Mouse (Mus musculus) splenic B cell, adult 2 months (primary cell): Measurements from ENCODE around the gene Ttc25.
"Not testable (repeated sequence)": the region's sequence is repeated elsewhere in the genome, so short reads cannot be mapped to it uniquely, and the experiment has no call there.

Experiments used
- DNase-seq: peaks from one replicate; pipeline ENCODE4 v3.0.0-alpha.2; 2011; ENCODE audit warnings: low read depth, low spot score
- H3K27me3 ChIP-seq: 2 replicates; pipeline ENCODE4 v1.6.1; 2012; ENCODE audit warnings: mild to moderate bottlenecking, low read length, moderate library complexity, mixed read lengths; ENCODE audit not compliant: control insufficient read depth, poor library complexity, insufficient read depth, severe bottlenecking
- H3K36me3 ChIP-seq: 2 replicates; pipeline ENCODE4 v1.6.1; 2012; ENCODE audit warnings: mild to moderate bottlenecking, low read length, moderate library complexity, mixed read lengths; ENCODE audit not compliant: control insufficient read depth, poor library complexity, insufficient read depth, severe bottlenecking

Gene Ttc25

GRCm38 (mm10) chr11:100524358-100524757, 21.0 kb upstream of the Ttc25 start:
- no peaks in the 10 kb centered on the region for H3K27me3 ChIP-seq
- peaks cover 1% of the 10 kb centered on the region for H3K36me3 ChIP-seq
- DNase-seq: no peak

DNA sequence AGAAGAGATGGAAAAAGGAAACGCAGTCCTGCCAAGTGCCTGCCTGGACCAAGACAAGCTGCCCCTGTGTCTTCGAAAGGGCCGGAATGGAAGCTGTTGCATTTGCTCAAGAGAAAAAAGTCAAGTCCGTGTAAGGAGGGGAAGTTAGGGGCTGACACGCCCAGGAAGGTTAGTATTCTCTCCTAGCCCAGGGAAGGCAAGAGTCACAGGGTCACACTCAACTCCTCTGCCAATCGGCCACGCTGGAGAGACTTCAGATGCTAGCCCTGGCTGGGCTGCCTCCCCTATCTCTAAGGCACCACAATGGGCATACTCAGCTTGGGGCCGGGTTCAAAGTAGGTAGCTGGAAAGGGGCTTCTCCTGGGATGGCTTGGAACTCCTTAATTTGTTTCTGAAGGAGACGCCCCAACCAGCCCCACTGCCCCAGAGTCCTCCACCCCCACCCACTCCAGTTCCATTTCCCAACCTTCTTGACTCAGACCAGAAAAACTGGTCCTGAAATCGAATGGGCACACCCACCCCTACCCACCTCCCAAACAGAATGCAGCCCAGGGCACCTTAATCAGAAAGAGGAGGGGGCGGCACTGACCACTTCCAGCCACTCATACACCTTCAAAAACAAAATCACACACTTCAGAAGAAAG, 20.3 kb upstream of the Ttc25 start:
- Histone ChIP-seq H3K27me3 (no peaks in the 10 kb centered on the region), H3K36me3 (peaks cover 1% of the 10 kb centered on the region)
- DNase-seq: no peak

DNA sequence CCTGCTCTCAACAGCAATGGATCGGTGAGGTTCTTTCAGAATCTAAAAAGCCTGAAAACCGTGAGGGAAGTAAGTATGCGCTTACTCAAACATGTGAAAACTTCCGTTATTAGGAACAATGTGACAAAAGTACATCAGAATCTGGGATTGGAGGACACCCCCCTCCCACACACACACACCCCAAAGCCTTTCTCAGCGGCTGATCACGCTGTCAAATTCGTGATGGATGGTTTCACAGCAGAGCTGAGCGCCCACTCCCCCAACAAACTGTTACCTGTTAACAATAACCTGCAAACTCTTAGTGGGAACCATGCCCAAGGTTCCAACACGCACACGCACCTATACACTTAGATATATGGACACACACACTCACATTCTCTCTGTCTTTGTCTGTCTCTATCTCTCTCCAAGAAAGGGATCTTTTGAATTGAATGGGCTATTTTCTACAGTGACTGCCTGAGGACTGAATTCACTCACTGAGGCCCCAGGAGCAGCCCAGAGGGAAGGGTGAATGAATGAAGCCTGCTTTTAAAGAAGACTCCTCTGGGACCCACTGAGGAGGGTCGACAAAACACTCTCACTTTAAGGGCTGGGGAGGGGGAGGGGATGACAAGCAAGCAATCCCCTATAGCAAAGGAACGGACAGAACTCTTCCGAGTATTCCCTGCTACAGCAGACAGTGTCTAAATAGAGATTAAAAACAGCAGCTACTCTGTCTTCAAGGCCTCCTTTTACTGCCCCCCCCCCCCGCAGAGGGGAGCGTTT, 19.2 kb upstream of the Ttc25 start:
- DNase-seq: no peak
- peaks cover 1% of the 10 kb centered on the region for H3K36me3 ChIP-seq
- no peaks in the 10 kb centered on the region for H3K27me3 ChIP-seq

DNA sequence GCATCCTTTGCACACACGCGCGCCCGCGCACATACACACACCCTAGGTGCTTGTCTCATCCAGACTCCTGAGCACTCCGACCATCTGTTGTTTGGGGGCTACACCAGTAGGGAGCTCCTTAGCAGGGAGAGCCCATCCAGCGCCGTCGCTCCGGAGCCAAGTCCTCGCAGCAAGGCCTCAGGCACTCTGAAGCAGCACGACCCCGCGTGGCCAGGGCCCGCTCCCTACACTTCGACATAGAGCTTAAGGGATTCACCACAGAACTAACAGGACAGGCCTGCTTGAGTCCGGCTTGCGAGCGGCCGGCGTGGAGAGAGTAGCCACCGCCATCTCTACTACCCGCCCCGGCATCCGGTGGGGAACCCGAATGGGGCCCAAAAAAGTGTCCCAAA, 18.3 kb upstream of the Ttc25 start:
- Histone ChIP-seq H3K36me3 (peaks cover under 1% of the 10 kb centered on the region; the same call in 1 of the 2 replicates), H3K27me3 (no peaks in the 10 kb centered on the region)
- DNase-seq: peak; percentile 54

DNA sequence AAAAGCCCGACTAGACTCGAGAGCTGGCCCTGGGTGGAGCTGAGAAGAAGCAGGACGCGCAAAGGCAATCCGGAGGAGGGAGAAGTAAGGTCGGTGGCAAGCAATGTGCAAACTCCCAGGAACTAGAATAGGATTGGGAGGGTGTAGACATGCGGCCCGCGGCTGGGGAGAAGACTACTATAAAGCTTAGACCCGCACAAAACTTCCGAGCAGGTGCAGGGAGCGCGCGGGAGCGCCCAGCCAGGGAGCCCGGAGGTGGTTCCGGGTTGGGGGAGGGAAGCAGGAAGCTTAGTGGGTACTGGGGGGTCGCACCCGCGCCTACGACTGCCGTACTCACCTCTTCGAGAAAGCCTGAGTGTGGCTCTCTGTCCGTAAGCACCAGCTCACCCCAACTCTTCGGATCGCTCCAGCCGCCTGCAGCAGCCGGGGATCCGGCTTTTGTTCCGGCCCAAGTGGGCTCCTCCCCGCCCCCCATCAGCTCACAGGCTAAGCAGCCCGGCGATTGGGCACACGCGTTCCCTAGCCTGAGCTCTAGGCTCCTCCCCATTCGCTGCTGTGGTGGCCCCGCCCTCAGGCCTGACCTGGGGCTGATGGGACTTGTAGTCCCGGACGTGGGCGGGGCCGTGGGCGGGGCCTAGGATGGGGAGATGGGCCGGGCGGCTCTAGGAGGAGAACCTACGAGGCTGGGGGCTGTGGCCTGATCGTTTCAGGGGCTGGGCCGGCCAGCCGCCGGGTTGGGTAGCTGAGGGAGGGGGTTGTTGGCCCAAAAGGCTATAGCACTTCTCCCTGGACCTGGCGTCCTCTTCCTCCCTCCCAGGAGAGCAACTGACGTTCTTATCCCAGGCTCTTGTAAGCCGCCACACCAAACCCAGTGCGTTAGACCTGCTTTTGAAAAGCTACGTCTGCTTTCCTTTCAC, 17.7 kb upstream of the Ttc25 start, which contains the start of gene Acly:
TSS of gene Acly (minus strand) at position 543 of the 917 bp plus-strand sequence.
- DNase-seq: peak; percentile 99
- Histone ChIP-seq H3K27me3 (no peaks in the 10 kb centered on the region), H3K36me3 (no peaks in the 10 kb centered on the region; the same call in 1 of the 2 replicates)

DNA sequence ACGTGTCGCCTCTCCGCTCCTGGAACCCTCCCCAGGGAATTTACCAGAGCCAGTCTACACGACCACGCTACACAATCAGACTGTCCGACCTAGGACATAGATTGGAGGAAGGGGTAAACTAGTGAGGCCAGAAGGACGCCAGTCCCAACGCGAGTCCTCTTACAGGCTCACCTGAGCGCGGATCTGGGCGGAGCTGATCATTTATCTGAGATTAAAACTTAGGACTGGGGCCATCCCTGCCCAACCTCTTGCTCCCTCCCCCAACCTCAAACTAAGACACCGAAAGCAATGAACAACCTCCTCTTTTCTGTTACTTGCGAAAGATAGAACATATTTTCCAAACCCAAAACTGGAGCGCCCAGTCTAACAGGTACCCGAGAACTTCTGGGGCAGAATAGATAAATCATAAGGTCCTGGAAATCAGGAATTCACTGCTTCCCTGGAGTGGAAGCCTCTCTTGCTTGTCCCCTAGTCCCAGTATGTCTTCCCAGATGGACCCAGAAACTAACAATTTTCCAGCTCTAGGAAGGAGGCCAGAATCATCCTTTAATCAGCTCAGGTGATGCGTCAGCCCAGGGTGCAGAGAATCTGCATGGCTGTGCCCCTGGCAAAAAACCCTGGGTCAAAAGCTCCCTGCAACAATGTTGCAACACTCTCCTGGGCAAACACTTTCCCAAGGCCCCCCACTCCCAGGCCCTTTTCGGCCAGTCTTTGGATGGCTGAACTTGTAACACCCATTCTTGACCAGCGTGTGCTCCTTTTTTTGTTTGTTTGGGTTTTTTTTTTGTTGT, 16.8 kb upstream of the Ttc25 start:
- DNase-seq: no peak
- no peaks in the 10 kb centered on the region for H3K27me3 ChIP-seq
- H3K36me3 ChIP-seq: no peaks in the 10 kb centered on the region; the same call in 1 of the 2 replicates

DNA sequence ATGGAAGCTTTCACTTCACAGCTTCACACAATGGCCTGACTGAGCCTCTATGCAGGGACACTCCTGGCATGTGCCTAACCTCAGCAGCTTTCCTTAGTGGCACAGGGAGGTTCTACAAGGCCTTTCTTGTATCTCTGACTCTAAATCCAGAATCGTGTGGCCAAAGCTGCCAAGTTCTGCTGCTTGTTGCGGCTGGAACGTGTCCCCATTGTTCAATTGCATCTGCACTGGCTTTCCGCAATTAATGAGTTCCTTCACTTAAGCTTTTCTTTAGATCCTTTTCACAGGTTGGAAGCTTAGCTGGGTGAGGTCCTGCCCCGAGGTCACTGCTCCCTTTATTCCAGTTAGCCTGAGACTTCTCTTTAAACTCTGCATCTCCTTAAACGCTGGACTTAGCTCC, 11.5 kb upstream of the Ttc25 start:
- no peak for DNase-seq
- no peaks in the 10 kb centered on the region for H3K27me3 ChIP-seq
- no peaks in the 10 kb centered on the region for H3K36me3 ChIP-seq

DNA sequence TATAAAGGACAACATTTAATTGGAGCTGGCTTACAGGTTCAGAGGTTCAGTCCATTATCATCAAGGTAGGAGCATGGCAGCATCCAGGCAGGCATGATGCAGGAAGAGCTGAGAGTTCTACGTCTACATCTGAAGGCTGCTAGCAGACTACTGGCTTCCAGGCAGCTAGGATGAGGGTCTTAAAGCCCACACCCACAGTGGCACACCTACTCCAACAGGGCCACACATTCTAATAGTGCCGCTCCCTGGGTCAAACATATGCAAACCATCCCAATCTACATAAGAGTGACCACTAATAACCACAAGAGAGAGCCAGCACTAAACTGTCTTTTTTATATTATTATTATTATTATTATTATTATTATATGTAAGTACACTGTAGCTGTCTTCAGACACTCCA, 11.0 kb upstream of the Ttc25 start:
- not testable (repeated sequence) for H3K27me3 ChIP-seq, DNase-seq, H3K36me3 ChIP-seq

GRCm38 (mm10) chr11:100534821-100535220, 10.6 kb upstream of the Ttc25 start:
- DNase-seq, H3K27me3 ChIP-seq, H3K36me3 ChIP-seq: not testable (repeated sequence)

DNA sequence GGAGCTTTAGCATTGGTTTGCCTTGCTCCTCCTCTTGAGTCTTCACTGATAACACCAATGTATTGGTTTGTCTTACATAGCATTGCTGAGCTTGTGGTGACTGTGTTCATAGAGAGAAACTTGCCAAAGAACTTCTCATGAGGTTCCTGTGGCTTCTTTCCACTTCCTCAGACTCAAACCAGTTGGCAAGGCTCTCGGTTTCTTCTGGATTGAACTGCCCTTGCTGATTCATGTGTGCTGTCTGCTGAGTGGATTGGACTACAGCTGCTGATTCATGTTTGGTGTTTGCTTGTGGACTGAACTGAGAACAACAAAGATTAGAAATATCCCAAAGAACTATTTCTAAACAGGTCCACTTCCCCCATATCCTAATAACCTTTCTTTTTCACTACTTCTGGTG, 9.4 kb upstream of the Ttc25 start:
- DNase-seq: no peak
- Histone ChIP-seq H3K27me3 (no peaks in the 10 kb centered on the region), H3K36me3 (no peaks in the 10 kb centered on the region)

GRCm38 (mm10) chr11:100536466-100536865, 8.9 kb upstream of the Ttc25 start:
- Histone ChIP-seq H3K27me3 (no peaks in the 10 kb centered on the region), H3K36me3 (no peaks in the 10 kb centered on the region)
- no peak for DNase-seq

DNA sequence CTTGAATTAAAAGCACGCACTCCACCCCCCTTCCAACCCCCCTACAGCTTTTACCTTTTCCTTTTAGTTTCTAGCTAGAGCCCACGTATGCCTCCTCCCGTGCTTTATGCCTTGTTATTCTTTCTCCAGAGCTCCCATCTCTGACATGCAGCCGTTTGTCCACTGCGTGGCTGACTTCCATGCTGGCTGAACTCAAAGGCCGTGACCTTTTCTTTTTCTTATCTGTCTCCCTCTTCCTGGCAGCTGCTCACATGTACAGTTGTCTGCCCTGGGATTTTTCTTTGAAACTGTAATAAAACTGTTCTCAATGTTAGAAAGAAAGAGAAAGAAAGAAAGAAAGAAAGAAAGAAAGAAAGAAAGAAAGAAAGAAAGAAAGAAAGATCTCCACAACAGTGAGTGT, 4.4 kb upstream of the Ttc25 start:
- no peaks in the 10 kb centered on the region for H3K27me3 ChIP-seq
- no peak for DNase-seq
- H3K36me3 ChIP-seq: no peaks in the 10 kb centered on the region

- no peak for DNase-seq
- Histone ChIP-seq H3K36me3 (no peaks in the 10 kb centered on the region), H3K27me3 (no peaks in the 10 kb centered on the region)
These were observed 3.8 kb upstream of the Ttc25 start for GRCm38 (mm10) chr11:100541577-100541976.

DNA sequence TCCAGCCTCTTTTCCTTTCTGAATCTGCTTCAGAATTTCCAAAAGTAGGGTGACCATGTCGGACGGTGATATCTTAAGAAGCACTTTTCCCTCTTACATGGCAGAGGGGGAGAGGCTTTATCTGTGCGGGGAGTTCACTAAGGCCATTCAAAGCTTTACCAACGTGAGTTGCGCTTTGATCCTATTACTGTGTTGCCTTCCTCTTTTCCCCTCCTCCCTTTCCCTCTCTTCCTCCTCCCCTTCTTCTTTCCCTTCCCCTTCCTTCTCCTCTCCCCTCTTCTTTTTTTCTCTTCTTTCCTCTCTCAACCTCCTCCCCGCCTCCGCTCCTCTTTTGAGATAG, 309 bp downstream of the Ttc25 start:
- DNase-seq: no peak
- H3K27me3 ChIP-seq: no peaks in the 10 kb centered on the region
- H3K36me3 ChIP-seq: no peaks in the 10 kb centered on the region
